Mouse (Mus musculus) spleen, adult 18-20 months (tissue): ENCODE data around the gene Iffo2.
"Not testable (repeated sequence)": the region's sequence is repeated elsewhere in the genome, so short reads cannot be mapped to it uniquely, and the experiment has no call there.

Source experiments
- DNase-seq, 2 experiments: peaks; one replicate each; pipeline ENCODE4 v3.0.0; 2022; ENCODE audit warnings: mixed read lengths in 2 of 2

Gene Iffo2

DNA sequence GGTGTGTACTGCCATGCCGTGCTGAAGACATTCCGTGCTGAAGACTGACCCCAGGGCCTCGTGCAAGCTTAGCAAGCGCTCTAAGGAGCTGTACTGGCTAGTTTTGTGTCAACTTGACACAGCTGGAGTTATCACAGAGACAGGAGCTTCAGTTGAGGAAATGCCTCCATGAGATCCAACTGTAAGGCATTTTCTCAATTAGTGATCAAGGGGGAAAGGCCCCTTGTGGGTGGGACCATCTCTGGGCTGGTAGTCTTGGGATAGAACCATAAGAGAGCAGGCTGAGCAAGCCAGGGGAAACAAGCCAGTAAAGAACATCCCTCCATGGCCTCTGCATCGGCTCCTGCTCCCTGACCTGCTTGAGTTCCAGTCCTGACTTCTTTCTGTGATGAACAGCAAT is at the start of gene Iffo2:
Gene Iffo2, plus strand, starts transcription at position 301 of the 400 bp plus-strand sequence.
- DNase-seq, result not testable (repeated sequence)

DNA sequence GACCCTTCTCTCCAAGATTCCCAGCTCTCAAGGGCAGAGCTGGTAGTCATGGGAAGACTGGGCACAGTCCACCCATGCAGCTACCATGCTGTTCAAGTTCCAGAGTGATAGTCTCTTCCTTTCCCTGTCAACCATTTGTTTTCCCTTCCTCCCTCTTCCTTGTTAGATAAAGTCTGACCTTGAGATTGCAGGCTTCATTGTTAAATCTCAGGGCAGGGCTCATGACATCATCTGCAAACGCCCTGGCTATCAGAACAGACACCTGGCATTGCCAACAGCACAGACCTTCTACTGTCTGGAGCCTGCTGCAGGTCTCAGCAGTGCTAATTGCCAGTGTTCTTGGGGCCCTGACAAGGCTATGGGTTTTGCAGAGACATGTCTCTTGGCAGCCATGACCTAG is 48.9 kb upstream of the Iffo2 start:
- no peak for DNase-seq

DNA sequence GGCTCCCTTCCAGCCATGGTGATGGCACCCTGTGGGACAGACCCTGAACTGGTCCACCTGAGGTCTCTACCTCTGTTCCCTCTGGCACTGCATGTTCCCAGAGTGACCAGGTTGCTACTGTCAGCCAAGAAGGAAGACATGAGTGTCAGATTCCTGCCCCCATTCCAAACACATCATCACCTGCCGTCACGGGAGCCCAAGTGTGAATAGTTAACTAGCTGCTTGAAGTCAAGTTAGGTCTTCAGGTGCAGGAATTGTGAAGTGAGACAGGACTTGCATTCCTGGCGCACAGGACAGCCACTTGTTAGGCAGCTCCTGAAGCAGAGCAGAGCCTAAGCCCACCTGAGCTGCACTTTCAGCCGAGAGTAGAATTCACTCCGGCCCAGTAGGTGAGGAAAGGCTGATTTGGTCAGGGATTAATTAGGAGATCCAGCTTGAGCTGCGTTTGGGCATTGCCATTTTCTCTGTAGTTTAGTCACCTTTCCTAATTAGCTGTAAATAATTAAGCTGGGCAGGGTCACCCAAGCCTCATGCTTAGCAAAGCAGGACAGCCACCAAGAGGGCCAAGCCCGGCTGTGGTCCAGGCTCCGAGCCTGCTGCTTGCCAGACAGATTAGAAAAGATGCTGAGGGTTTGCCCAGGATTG is 46.8 kb upstream of the Iffo2 start:
- DNase-seq, result no peak

DNA sequence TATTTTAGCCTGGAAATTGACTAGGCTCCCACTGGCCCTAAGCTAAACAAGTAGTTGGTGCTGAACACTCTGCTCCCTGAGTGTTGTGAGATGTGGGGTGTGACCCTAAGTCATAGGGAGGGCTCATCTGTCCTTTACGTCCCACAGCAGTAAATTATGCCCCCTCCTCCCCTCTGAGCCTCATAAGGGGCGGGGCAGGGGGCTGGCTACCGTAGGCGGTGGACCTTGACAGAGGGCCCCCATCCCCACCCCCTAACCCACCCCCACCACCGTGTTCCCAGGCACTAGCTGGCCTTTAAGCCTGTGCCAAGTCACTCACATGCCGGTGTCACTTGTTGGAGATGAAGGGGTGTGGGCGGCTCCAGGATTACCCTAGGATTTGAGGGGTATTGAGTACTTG is 45.9 kb upstream of the Iffo2 start:
- no peak for DNase-seq

DNA sequence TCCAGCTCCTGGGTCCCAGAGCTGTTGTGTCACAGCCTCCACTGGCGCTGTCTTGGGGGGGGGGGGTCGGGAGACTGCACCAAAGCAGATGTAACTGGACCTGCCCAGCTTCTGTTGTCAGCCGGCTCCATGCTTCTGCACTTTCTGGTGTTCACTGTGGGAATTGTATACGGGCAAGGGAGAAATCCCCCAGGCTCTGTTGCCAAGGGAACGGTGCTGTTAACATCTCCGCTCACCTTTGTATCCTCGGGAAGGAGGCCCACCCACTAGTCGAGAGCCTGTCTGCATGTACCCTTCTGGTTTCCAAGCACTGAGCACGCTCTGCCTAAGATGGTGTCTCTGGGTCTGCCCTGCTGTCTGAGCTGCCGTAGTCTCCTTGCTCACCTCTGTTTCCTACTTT is 43.3 kb upstream of the Iffo2 start:
- no peak for DNase-seq

DNA sequence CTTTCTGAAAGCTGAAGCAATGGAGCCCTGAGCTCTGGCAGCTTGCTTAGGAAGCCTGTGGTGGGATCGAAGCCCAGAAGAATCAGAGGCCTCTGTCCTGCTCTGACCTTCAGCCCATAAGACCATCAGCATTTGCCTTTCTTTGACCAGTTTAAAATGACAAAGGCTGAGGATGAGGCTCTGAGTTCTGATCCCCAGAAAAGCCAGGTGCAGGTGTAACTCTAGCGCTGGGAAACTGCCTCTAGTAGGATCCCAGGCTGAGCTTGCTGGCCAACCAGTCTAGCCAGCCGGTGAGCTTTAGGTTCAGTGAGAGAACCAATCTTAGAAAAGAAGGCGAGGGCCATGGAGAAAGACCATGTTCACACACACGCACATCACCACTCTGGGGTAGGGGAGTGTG is 42.0 kb upstream of the Iffo2 start:
- no peak for DNase-seq

DNA sequence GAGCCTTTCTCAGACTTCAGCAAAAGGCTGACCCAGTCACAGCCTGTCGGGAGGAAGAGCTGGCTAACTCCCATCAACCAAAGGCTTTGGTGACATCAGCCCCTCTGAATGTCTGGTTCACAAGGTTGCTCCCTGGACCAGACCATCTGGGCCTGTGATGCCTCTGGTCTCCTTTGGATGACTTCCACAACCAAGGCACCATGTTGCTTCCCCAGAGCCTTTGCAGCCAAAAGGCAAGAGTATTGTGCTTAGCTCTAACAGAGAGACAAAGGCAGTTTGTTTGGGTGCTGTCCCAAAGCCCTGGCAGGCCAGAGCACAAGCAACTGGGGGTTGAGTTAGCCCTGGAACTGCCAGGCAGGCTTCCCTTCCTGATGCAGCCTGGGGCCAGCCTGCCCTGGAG is 40.4 kb upstream of the Iffo2 start:
- DNase-seq, result no peak

DNA sequence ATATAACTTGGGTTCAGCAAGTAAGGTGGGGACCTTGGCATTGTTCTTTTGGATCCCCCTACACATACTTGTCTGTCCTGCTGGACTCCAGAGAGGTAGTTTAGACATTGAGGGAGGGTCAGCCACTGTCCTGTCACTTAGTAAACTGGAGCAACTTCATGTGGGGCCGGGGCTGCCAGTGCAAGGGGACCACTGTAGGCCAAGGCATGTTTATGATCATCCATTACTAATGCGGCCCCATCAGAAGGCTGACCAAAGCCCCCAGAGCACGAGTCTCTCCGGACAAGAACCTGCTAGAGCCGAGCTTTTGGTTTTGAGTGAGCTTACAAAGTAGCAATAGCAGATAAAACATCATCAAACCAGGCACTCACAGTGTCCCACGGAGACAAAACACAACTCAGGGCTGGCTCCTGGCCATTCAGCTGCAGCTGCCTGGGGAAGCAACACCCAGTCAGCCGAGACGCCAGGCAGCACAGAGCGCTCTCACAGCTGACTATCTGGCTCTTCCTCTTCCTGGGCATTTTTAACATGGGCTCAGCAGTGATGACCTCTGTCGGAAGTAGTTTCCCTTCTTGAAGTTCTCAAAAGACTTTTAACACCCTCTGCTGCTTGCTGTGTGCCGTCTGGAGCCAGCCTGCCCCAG is 39.8 kb upstream of the Iffo2 start:
- DNase-seq, result no peak

DNA sequence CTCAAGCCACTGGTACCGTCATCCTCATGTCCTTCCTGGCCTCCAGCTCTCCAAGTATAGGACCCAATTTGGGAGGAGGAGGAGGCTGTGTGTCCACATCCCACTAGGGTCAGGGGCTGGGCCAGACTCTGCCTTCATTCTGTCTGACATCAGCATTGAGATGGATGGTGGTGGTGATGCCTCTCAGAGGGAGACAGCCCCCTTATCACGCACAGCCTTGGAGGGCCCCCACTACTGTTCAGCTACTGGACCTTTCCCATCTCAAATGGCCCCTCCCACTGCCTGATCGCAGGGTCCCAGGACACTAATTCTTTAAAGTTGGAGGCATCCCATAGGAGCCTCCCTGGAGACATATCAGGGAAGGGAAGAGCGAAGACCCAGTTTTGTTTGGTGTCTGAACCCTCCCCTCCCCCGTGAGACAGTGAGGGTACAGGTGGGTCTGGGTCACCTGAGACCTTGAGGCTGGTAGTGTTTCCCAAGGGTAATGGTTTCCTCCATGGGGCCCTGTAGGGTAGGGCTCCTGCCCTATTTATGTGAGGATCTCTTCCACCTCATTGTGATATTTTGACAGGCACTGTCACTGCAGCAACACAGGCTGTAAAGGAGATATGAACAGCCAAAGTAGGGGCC is 38.7 kb upstream of the Iffo2 start:
- DNase-seq, result no peak

DNA sequence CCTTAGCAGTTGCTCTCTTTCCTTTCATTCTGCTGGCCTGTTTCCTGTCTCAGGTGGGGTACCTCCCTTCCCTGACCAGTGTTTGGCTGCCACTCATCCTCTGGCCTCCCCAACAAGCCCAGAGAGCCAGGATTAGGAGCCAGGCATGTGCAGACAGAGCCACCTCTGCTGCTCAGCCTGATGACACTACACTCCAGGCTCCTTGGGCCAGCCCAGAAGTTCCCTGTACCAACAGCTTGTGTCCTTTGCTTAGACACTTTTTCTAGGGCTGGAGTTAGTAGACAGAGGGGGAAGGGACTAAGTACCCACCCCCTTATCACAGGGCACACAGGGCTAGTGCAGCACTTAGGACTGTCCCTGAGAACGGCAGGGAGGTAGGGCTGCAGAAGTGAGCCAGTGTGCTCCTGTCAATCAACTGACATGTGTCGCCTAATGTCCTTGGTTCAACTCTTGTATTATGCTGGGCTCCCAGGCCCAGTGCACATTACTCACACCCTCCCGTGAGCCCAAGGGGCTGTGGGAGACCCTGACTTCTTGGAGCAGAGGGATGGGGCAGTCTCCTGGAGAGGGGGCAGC is 38.0 kb upstream of the Iffo2 start:
- no peak for DNase-seq

DNA sequence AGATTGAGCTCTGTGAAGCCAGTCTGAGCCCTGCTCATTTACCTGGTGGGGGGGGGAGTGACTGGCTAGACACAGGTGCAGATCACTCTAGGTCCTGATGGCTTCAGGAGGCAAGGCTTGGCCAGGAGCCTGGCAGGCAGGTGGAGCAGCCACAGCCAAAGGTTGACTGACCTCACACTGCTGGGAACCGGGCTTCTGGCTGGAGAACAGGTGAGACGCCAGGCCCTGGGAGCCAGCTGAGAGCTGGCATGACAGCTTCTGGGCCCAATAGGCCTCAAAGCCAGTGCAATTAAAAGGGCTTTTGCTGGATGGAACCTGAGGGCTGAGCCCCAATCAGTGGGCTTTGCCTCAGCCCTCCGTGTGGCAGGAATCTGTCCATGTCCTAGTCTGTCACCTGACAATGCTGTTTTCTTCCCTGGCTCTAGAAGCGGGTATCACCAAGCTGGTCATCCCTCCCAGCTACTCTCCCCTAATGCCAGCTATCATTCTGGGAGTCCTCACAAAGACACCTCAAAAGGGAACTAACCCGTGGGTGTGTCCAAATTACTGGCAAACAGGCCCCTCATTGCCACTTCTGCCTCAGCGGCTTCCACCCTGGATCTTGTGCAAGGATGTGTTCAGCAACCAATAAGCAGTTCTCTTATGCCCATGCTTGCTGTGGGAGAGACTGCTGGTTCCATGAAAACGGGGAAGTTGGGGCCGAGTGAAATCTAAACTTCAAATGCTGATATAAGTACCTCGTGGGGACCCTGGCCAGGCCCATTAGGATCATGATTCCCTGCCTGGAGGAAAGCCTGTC is 36.9 kb upstream of the Iffo2 start:
- DNase-seq, result no peak

DNA sequence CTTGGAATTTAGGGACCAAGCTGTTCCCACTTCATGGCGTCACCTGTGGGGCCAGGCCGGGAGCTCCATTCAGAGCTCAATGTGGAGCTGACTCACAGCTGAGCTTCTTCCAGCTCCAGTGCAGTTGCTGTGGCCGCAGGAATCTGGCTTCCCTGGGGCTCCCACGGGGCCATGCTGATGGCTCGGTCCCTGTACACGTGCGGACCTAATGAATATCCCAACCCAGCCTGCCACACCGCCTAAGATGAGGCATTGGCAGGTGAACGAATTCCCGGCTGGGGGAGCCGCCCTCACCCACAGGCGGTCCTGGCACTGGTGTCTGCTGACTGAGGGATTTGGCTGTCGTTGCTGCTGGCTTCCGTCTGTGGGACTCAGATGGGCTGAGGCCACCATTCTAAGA is 29.5 kb upstream of the Iffo2 start:
- no peak for DNase-seq

DNA sequence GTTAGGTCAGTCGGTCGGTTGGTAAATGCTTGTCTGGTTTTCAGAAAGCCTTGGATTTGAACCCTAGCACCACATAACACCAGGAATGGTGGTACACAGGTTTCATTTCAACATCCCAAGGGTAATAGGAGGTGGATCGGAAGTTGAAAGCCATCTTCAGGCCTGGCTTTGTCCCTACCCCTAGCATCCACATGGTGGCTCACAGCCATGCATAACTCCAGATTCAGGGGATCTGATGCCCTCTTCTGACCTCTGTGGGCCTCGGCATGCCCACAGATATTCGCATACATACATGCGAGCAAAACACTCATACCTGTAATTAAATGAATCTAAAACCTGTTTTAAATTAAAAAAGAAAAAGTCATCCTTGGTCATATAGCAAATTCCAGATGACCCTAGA is 28.6 kb upstream of the Iffo2 start:
- no peak for DNase-seq

DNA sequence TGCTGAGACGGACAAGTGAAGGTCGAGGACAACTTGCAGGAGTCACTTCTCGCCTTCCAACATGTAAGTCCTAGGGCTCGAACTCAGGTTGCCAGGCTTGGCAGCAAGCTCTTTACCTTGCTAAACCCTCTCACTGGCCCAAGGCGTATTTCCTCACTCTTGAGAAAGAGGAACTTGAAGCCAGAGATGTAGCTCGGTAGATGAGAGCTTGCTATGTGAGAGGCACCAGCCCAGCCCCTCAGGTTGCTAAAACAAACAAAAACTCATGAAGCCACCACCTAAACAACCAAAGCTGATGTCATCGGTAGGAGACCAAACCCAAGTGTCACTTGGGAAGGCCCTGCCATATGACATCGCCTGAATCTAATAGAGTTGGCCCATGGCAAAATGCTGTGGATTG is 26.4 kb upstream of the Iffo2 start:
- no peak for DNase-seq

DNA sequence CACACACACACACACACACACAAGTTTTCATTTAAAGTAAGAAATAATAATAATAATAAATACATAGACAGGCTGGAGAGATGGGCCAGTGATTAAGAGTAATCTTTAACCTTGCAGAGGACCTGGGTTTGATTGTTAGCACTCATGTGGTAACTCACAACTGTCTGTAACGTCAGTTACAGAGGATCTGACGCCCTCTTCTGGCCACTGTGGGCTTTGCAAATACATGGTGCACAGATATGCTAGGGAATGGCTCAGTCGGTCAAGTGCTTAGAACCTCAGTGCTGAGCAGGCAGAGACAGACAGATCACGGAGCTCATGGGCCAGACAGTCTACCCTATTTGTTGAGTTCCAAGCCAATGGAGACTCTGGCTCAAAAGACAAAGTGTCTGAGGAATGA is 24.6 kb upstream of the Iffo2 start:
- DNase-seq, result no peak

DNA sequence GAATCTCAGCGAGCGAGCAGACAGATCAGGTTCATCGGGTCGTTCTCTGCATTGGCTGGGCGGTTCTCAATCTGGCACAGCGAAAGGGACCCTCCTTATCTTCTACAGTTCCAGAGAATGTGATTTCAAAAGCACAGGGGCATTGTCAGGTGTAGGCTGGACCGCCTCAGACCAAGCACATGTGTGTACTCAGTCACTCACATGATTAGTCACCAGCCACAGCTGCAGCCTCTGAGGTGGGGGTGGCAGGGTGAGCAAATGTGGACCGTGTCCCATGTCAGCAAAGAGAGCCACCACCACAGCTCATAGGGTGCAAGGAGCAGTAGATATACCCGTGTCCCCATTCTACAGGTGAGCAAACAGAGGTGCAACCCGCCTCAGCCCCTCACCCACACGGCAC is 23.6 kb upstream of the Iffo2 start:
- no peak for DNase-seq

DNA sequence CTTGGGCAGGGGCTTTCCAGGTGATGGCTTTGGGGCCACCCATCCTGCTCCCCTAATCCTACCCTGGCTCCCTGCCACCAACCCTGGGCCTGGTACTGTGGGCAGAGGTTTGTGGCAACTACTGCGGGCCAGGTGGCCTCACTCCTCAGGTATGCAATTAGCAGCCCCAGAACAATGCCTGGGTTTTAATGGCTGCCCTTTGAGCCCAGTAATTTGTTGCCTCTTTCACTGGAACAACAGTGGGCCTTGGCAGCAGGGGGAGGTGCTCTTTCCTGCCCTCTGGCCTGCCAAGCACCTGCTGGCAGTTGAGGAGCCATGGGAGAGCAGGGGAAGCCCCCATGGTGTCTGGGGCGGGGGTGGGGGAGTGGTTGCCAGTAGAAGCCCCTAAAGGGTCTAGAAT is 21.3 kb upstream of the Iffo2 start:
- no peak for DNase-seq

DNA sequence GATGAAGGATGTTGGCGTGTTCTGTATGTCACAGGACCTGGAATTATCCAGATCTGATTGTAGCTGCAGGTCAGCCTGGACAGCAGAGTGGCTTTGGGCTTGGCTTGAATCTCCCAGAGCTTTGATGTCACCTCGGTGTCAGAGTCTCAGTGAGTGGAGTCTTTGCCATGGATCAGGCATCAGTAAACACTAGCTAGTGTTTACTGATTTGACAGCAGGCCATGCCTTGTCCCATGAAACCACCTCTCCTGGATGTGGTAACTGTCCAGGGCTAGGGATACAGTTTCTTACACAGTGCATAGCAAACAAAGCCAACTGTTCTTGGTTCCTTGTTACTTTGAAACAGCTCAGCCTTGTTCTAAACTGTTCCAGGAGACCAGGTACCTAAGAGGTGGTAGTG is 18.8 kb upstream of the Iffo2 start:
- no peak for DNase-seq

DNA sequence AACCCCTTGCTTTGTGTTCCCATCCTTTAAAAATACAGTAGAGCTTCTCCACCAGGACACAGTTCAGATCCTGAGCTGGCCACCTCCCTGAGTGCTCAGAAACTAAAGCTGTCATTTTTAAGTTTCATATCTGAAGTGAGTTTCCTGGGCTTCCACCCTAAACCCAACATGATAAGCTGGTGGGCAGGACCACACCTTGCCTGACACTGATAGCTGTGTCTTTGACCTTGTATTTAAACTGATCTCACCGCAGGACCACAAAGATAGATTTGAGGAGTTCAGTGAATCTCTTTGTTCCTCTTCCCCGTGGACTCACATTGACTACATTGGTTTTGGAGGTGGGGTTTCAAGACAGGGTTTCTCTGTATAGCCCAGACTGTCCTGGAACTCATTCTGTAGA is 17.4 kb upstream of the Iffo2 start:
- no peak for DNase-seq

DNA sequence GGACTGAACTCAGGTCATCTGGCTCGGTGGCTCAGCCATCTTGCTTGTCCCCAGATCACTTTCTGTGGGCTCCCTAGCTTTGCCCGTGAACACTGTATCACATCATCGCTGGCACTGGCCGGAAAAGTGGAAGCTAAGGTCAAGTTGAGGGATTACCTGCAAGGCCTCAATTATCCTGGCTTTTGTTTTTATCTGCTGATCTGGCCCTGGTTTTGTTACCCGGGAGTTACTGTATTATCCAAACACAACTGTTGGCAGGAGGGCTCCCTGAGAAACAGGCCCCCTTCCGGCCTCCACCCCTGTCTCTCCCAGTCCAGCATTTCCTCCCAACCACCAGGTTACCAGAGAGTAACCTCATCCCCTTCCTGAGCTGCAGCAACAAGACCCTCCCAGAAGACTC is 11.1 kb upstream of the Iffo2 start:
- no peak for DNase-seq

DNA sequence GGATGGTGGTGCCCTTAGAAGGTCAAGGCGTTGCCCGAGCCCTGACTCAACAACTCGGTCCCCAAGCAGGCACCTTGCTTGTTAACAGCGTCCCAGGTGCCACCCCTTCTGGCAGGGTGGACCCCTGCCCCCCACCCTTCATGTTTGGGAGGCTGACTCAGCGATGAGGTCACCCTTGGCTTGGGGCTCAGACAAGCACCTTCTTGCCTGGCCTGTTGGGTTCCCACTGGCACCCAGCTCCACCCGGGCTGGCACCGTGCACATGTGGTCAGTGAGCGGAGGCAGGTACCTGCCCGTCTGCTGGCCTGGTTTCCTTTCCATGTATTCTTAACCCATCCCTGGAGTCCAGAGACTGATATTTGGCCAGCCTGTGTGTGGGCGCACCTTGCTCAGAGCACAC is 8.4 kb upstream of the Iffo2 start:
- no peak for DNase-seq

DNA sequence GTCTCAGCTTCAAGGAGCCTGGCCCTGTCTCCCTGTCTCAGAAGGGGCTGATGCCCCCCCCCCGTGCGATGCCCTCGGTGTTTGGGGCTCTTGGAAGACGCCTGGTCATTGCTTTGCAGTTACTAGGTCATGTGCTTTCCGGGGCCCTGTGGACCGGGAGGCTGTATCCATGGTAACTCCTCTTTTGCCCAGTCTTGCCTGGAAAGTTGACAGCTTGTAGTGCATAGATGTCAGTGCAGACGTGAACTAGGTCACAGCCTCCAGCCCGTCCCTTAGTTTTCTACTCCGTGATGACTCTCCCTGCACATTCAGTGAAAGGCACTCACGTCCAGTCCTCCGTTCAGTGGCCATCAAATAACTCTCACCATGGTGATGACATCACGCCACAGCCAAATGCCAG is 3.9 kb upstream of the Iffo2 start:
- no peak for DNase-seq

DNA sequence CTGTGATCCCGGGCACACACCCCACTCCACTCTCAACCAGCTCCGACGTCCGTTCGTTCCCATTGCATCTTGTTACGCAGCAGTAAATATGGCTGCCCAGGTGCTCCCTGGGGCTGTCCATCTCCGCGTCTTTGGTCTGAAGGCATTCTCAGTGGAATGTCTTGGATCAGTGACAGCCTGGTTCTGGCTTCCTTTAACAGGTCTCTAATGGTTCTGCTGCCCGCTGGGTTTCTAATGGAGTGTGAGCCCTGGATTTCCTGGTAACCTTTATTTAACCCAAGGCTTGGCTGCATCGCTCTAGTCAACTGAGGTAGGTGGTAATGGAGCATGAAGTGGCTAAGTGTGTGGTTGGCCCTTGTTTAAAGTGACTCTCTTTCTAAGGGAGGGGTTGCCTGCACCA is 1.7 kb downstream of the Iffo2 start:
- no peak for DNase-seq
